Mouse (Mus musculus) left cerebral cortex, adult 8-10 months (tissue): Measurements from ENCODE around the gene Krtap28-13. TPM values are rescaled to one million over a fixed set of nuclear protein-coding genes. Genes with fewer than 3 reads are reported as not detected.

ENCODE experiments used
- DNase-seq, 2 experiments: peaks; one replicate each; pipeline ENCODE4 v3.0.0; 2022; ENCODE audit warnings: low spot score in 2 of 2
- total RNA-seq, 4 experiments: library from RNA; stranded (reverse); gene quantifications; 2 replicates each; pipeline ENCODE4 v1.2.4; 2022

Krtap28-13 gene
- total RNA-seq, 4 experiments from 2014 or later, result not detected

GRCm38 (mm10) chr1:83091268-83091667 lies 30.5 kb downstream of the Krtap28-13 start:
- DNase-seq, result no peak

GRCm38 (mm10) chr1:83096935-83097334 lies 36.2 kb downstream of the Krtap28-13 start:
- DNase-seq, result no peak

GRCm38 (mm10) chr1:83099160-83099559 lies 38.4 kb downstream of the Krtap28-13 start:
- no peak for DNase-seq

GRCm38 (mm10) chr1:83099580-83100137 lies 38.9 kb downstream of the Krtap28-13 start:
- DNase-seq, result no peak

GRCm38 (mm10) chr1:83101891-83102290 lies 41.2 kb downstream of the Krtap28-13 start:
- DNase-seq, result no peak

- DNase-seq, result no peak
Observed at GRCm38 (mm10) chr1:83105464-83105863, 44.7 kb downstream of the Krtap28-13 start.

GRCm38 (mm10) chr1:83107410-83107978 lies 46.8 kb downstream of the Krtap28-13 start:
- no peak for DNase-seq

GRCm38 (mm10) chr1:83110992-83111391 lies 50.3 kb downstream of the Krtap28-13 start:
- DNase-seq, result no peak

Other genes starting within 250 kb of the Krtap28-13 start
- gene Agfg1, start 221.4 kb upstream of the Krtap28-13 start, total RNA-seq, result 10 to 100 TPM; 59.0 to 69.1 (median 62.1) TPM
- under 1 TPM in 3 of 4 experiments, not detected in 1; 0.73 to 0.96 (median 0.84) TPM for gene A030005L19Rik, start 147.6 kb upstream of the Krtap28-13 start, total RNA-seq
- gene A030014E15Rik, start 136.0 kb upstream of the Krtap28-13 start, total RNA-seq, result not detected
- gene Gm6217, start 129.5 kb upstream of the Krtap28-13 start, total RNA-seq, result not detected
- not detected for gene A030003K21Rik, start 117.5 kb upstream of the Krtap28-13 start, total RNA-seq
- gene Gm7544, start 104.9 kb upstream of the Krtap28-13 start, total RNA-seq, result not detected
- not detected for gene Gm47955, start 100.6 kb upstream of the Krtap28-13 start, total RNA-seq
- not detected for gene Gm47959, start 60.4 kb upstream of the Krtap28-13 start, total RNA-seq
- 1 to 10 TPM; 1.8 to 2.8 (median 2.1) TPM for gene Slc19a3, start 22.5 kb upstream of the Krtap28-13 start, total RNA-seq
- gene Krtap28-10, start 18.4 kb upstream of the Krtap28-13 start, total RNA-seq, result not detected
- gene Gm47969, start 16.0 kb upstream of the Krtap28-13 start, total RNA-seq, result not detected
- not detected for gene A030005K14Rik, start 1.6 kb upstream of the Krtap28-13 start, total RNA-seq
- gene Ccl20, start 55.8 kb downstream of the Krtap28-13 start, total RNA-seq, result not detected
- gene Daw1, start 98.8 kb downstream of the Krtap28-13 start, total RNA-seq, result under 1 TPM in 2 of 4 experiments, not detected in 2; 0.27 to 0.77 TPM